Mouse (Mus musculus) lung, adult 2 months (tissue): ENCODE results near the gene Xpr1.

ENCODE experiments used
- CTCF ChIP-seq: fragments of 200-500 bp; IDR thresholded peaks from 2 replicates; pipeline ENCODE4 v1.5.1; 2011; ENCODE audit warnings: mild to moderate bottlenecking, low read length, control low read depth; ENCODE audit not compliant: insufficient read depth
- POLR2A ChIP-seq: fragments of 200-500 bp; IDR thresholded peaks from 2 replicates; pipeline ENCODE4 v1.6.1; 2011; ENCODE audit warnings: low read depth, mild to moderate bottlenecking, control low read depth, low read length, borderline replicate concordance; ENCODE audit errors: extremely low read depth

DNA sequence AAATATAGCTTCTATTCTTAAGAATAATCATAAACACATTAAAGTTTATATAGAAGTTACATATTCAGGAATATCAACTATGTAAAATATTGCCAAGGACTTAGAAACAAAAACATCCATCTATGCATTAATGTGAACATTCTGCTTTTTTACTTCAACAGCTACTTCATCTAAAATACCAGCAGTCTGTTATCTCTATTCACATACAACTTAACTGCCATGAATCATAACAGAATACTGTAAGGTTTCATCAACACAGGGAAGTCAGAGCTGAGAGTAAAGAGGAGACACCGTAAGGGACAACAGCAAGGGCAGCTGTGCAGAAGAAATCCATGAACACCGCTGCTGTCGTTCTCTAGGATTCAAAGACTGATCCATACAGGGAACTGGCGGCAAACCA, 69.9 kb downstream of the Xpr1 start:
- TF ChIP-seq CTCF (no peak), POLR2A (no peak)
